Mouse (Mus musculus) embryonic fibroblast, embryonic 13.5 days (primary cell): ENCODE results near the gene Tenm2. TPM values are rescaled to one million over a fixed set of nuclear protein-coding genes. Genes with fewer than 3 reads are reported as not detected.

ENCODE experiments used
- H3K27ac ChIP-seq: 2 replicates; pipeline ENCODE4 v1.5.1; 2012; ENCODE audit warnings: low read length, control low read depth, inconsistent platforms; ENCODE audit not compliant: insufficient read depth
- H3K4me1 ChIP-seq: 2 replicates; pipeline ENCODE4 v1.6.1; 2011; ENCODE audit warnings: low read length; ENCODE audit not compliant: control insufficient read depth, insufficient read depth
- H3K4me3 ChIP-seq: 2 replicates; pipeline ENCODE4 v1.5.1; 2011; ENCODE audit warnings: mild to moderate bottlenecking, control low read depth, low read length; ENCODE audit not compliant: insufficient read depth
- CTCF ChIP-seq: IDR thresholded peaks from 2 replicates; pipeline ENCODE4 v1.5.1; 2011; ENCODE audit warnings: mild to moderate bottlenecking, control low read depth, low read length, moderate library complexity, borderline replicate concordance; ENCODE audit not compliant: insufficient read depth
- POLR2A ChIP-seq: IDR thresholded peaks from 2 replicates; pipeline ENCODE4 v1.6.1; 2011; ENCODE audit warnings: low read depth, mild to moderate bottlenecking, control low read depth, low read length, moderate library complexity
- polyA plus RNA-seq: library from polyadenylated mRNA; stranded (reverse); fragments of >200 nt; gene quantifications from 2 replicates; pipeline ENCODE4 v1.2.4, GENCODE M21; 2011; ENCODE audit warnings: low read depth; ENCODE audit not compliant: missing spikeins, insufficient read length

The Tenm2 gene
- polyA plus RNA-seq, 1 experiment = 0.05 TPM

GRCm38 (mm10) chr11:36228654-36229053, 1007.1 kb downstream of the Tenm2 start:
- Histone ChIP-seq H3K4me1 (peaks cover 3% of the 10 kb centered on the region; the same call in 1 of the 2 replicates), H3K27ac (no peak overlapping the region), H3K4me3 (no peak overlapping the region)
- no peak for TF ChIP-seq CTCF
- TF ChIP-seq POLR2A = no peak

GRCm38 (mm10) chr11:36228196-36228595, 1007.6 kb downstream of the Tenm2 start:
- Histone ChIP-seq H3K27ac (no peak overlapping the region), H3K4me1 (peaks cover 3% of the 10 kb centered on the region; the same call in 1 of the 2 replicates), H3K4me3 (no peak overlapping the region)
- no peak for TF ChIP-seq CTCF
- no peak for TF ChIP-seq POLR2A

- Histone ChIP-seq H3K4me1 (peaks cover 3% of the 10 kb centered on the region; the same call in 1 of the 2 replicates), H3K4me3 (no peak overlapping the region), H3K27ac (no peak overlapping the region)
- no peak for TF ChIP-seq POLR2A
- no peak for TF ChIP-seq CTCF
Observed at GRCm38 (mm10) chr11:36226061-36226460, 1009.7 kb downstream of the Tenm2 start.

- no peak overlapping the region for H3K4me3 ChIP-seq
- peaks cover 3% of the 10 kb centered on the region; the same call in 1 of the 2 replicates for H3K4me1 ChIP-seq
- no peak for TF ChIP-seq CTCF
- TF ChIP-seq POLR2A = no peak
- H3K27ac ChIP-seq = no peak overlapping the region
Observed at GRCm38 (mm10) chr11:36223716-36224439, 1011.9 kb downstream of the Tenm2 start.

- no peak for TF ChIP-seq CTCF
- TF ChIP-seq POLR2A = no peak
- Histone ChIP-seq H3K27ac (no peak overlapping the region), H3K4me3 (no peak overlapping the region), H3K4me1 (peaks cover 3% of the 10 kb centered on the region; the same call in 1 of the 2 replicates)
Observed at GRCm38 (mm10) chr11:36222071-36222470, 1013.7 kb downstream of the Tenm2 start.

- no peaks in the 10 kb centered on the region for H3K4me1 ChIP-seq
- TF ChIP-seq CTCF (peak; percentile 98), POLR2A (no peak)
Observed at GRCm38 (mm10) chr11:36221271-36221975, 1014.3 kb downstream of the Tenm2 start.

GRCm38 (mm10) chr11:36220651-36221050, 1015.1 kb downstream of the Tenm2 start:
- TF ChIP-seq CTCF (no peak), POLR2A (no peak)
- no peaks in the 10 kb centered on the region for H3K4me1 ChIP-seq
- no peak overlapping the region for H3K27ac ChIP-seq
- no peak overlapping the region for H3K4me3 ChIP-seq

More at GRCm38 (mm10) chr11:36221271-36221975, 1014.3 kb downstream of the Tenm2 start:
- Histone ChIP-seq H3K4me3 (no peak overlapping the region), H3K27ac (no peak overlapping the region)

GRCm38 (mm10) chr11:36219586-36219985, 1016.2 kb downstream of the Tenm2 start:
- TF ChIP-seq POLR2A (no peak), CTCF (no peak)

GRCm38 (mm10) chr11:36214589-36214988, 1021.2 kb downstream of the Tenm2 start:
- TF ChIP-seq CTCF = no peak
- TF ChIP-seq POLR2A = no peak
- Histone ChIP-seq H3K4me1 (no peaks in the 10 kb centered on the region), H3K27ac (no peak overlapping the region), H3K4me3 (no peak overlapping the region)

More at GRCm38 (mm10) chr11:36219586-36219985, 1016.2 kb downstream of the Tenm2 start:
- Histone ChIP-seq H3K4me3 (no peak overlapping the region), H3K27ac (no peak overlapping the region), H3K4me1 (no peaks in the 10 kb centered on the region)

GRCm38 (mm10) chr11:36204381-36204780, 1031.4 kb downstream of the Tenm2 start:
- Histone ChIP-seq H3K4me1 (no peaks in the 10 kb centered on the region), H3K4me3 (no peak overlapping the region), H3K27ac (no peak overlapping the region)
- TF ChIP-seq POLR2A (no peak), CTCF (no peak)
